Mouse (Mus musculus) C2C12 (cell line): ENCODE results near the gene Relb.

Experiments used
- CTCF ChIP-seq: IDR thresholded peaks from one replicate; pipeline ENCODE4 v1.5.1; 2011; ENCODE audit not compliant: control insufficient read depth, insufficient read depth, insufficient read length
- MAX ChIP-seq: IDR thresholded peaks from one replicate; pipeline ENCODE4 v1.6.1; 2011; ENCODE audit warnings: mild to moderate bottlenecking, control low read depth
- MYOD1 ChIP-seq: IDR thresholded peaks from one replicate; pipeline ENCODE4 v1.6.1; 2011; ENCODE audit warnings: low read depth; ENCODE audit not compliant: control insufficient read depth, insufficient read length

DNA sequence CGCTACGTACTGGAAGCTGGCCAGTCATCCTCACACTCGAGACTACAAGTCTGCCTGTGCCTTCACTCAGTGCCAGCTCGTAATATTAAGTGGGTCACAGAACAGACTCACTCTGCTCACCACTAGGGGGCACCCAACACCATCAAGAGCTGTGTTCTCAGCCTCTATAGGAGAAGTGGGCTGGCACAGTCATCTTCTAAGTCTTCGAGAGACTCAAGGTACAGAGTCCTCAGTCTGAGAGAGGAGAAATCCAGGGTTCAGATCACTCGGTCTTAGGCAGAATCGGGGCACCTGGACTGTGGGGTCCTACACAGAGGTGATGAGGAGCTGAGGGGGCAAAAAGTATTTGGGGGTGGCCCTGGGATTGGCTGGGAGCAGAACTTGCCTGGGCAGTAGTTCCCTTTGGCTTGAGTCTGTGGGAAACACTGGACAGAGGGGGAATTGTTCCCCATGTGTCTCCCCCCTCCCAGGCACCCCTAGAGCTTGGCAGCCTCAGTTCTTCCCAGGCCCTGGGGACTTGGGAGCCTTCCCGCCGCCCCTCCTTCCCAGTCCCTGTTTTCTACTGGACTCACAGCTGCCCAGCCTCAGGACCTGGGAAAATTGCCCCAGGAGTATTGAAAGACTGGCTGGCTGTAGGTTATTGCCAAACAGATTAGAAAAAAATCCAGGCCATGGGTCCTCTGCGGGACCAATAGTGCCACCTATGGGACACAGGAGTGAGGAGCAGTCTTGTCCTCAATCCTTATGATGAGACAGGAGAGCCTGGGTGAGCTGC lies 39.9 kb upstream of the Relb start:
- TF ChIP-seq CTCF (peak; percentile 84), MYOD1 (no peak), MAX (no peak)
